Mouse (Mus musculus) kidney, adult 11 months (tissue): ENCODE measurements around the gene Cd164.

Source experiments
- DNase-seq: peaks from one replicate; pipeline ENCODE4 v3.0.0; 2022

Cd164 gene

GRCm38 (mm10) chr10:41518981-41519618 is at the start of gene Cd164:
Gene Cd164, plus strand, starts transcription at chr10:41519414.
- peak; percentile 93 for DNase-seq

GRCm38 (mm10) chr10:41470693-41471092 is 48.5 kb upstream of the Cd164 start:
- no peak for DNase-seq

GRCm38 (mm10) chr10:41472534-41472933 is 46.7 kb upstream of the Cd164 start:
- no peak for DNase-seq

- no peak for DNase-seq
Observed at GRCm38 (mm10) chr10:41472962-41473481, 46.2 kb upstream of the Cd164 start.

- DNase-seq = no peak
Observed at GRCm38 (mm10) chr10:41473782-41474468, 45.3 kb upstream of the Cd164 start.

GRCm38 (mm10) chr10:41474981-41475391 is 44.2 kb upstream of the Cd164 start:
- no peak for DNase-seq

- no peak for DNase-seq
Observed at GRCm38 (mm10) chr10:41476171-41477017, 42.8 kb upstream of the Cd164 start, which contains the start of gene Mical1. Gene Mical1, plus strand, starts transcription at chr10:41476314.

GRCm38 (mm10) chr10:41477018-41477277 is 42.3 kb upstream of the Cd164 start:
- no peak for DNase-seq

- DNase-seq = peak; percentile 60
Observed at GRCm38 (mm10) chr10:41477278-41478181, 41.7 kb upstream of the Cd164 start.

- no peak for DNase-seq
Observed at GRCm38 (mm10) chr10:41479961-41480360, 39.3 kb upstream of the Cd164 start.

GRCm38 (mm10) chr10:41480938-41481880 is 38.0 kb upstream of the Cd164 start:
- no peak for DNase-seq

- no peak for DNase-seq
Observed at GRCm38 (mm10) chr10:41482446-41482845, 36.8 kb upstream of the Cd164 start.

- DNase-seq = no peak
Observed at GRCm38 (mm10) chr10:41485778-41486177, 33.4 kb upstream of the Cd164 start.

- DNase-seq = no peak
Observed at GRCm38 (mm10) chr10:41486506-41487170, 32.6 kb upstream of the Cd164 start.

GRCm38 (mm10) chr10:41488877-41489276 is 30.3 kb upstream of the Cd164 start:
- no peak for DNase-seq

- peak; percentile 62 for DNase-seq
Observed at GRCm38 (mm10) chr10:41489294-41489693, 29.9 kb upstream of the Cd164 start.

- peak; percentile 96 for DNase-seq
Observed at GRCm38 (mm10) chr10:41489708-41490517, 29.3 kb upstream of the Cd164 start, which contains the start of the genes Smpd2 and Ppil6. Gene Smpd2, minus strand, starts transcription at chr10:41490369. Gene Ppil6, plus strand, starts transcription at chr10:41490439.

GRCm38 (mm10) chr10:41490518-41490873 is 28.7 kb upstream of the Cd164 start:
- no peak for DNase-seq

GRCm38 (mm10) chr10:41491111-41491510 is 28.1 kb upstream of the Cd164 start:
- peak; percentile 32 for DNase-seq

GRCm38 (mm10) chr10:41500941-41501340 is 18.3 kb upstream of the Cd164 start:
- DNase-seq = peak; percentile 84
